10 mouse cellular contexts compared by ENCODE assay signal in genomic region chr7:78989751-78990206, GRCm38 (mm10).
DNase-seq lines count a peak whose midpoint lies in the region; ATAC-seq lines count a peak whose summit lies in the region.
"Had no signal": no experiment of that assay in that cellular context is flagged by ENCODE, and none has a peak within 500 bp of the region (broad histone marks: within the 10 kb centered on the region; RNA-seq: fewer than 3 reads in every experiment).

No protein-coding gene starts in this region.

- no peaks in the 10 kb centered on the region for H3K9me3 ChIP-seq in heart, embryonic 16.5 days (replicated peaks; ENCODE audit: control insufficient read depth, low read length)
- no peaks in the 10 kb centered on the region for H3K9me3 ChIP-seq in embryonic facial prominence, embryonic 12.5 days
- H3K9me3 ChIP-seq in hindbrain, embryonic 16.5 days (ENCODE audit: control insufficient read depth, low read length), result no peaks in the 10 kb centered on the region
- no peaks in the 10 kb centered on the region for H3K9me3 ChIP-seq in midbrain, embryonic 16.5 days (replicated peaks; ENCODE audit: control insufficient read depth, low read length, poor library complexity, severe bottlenecking)

- no peaks in the 10 kb centered on the region for H3K36me3 ChIP-seq in heart, embryonic 16.5 days (ENCODE audit: control insufficient read depth, insufficient read depth)
- H3K36me3 ChIP-seq in embryonic facial prominence, embryonic 12.5 days, result no peaks in the 10 kb centered on the region
- no peaks in the 10 kb centered on the region for H3K36me3 ChIP-seq in hindbrain, embryonic 16.5 days (ENCODE audit: control insufficient read depth, insufficient read depth, low read length)
- no peaks in the 10 kb centered on the region for H3K36me3 ChIP-seq in midbrain, embryonic 16.5 days (ENCODE audit: control insufficient read depth, insufficient read depth, low read length)

- intact Hi-C loops in heart, postnatal 14 days (cut with DNase I), result no loop called here

- 45% methylated on average over 5 of the region's 5 CpGs for whole genome bisulfite sequencing in heart, embryonic 16.5 days
- 42% methylated on average over 4 of the region's 5 CpGs for WGBS in embryonic facial prominence, embryonic 12.5 days
- 37% methylated on average over 5 of the region's 5 CpGs for WGBS in hindbrain, embryonic 16.5 days
- 27% methylated on average over 5 of the region's 5 CpGs for WGBS in midbrain, embryonic 16.5 days

- H3K9ac ChIP-seq in heart, embryonic 16.5 days (ENCODE audit: low read length), result peak overlapping the region; percentile 66
- H3K9ac ChIP-seq in embryonic facial prominence, embryonic 12.5 days, result peak overlapping the region; percentile 36; the same call in 1 of the 2 replicates
- H3K9ac ChIP-seq in hindbrain, embryonic 16.5 days (ENCODE audit: low read depth, low read length), result peak overlapping the region; percentile 67
- H3K9ac ChIP-seq in midbrain, embryonic 16.5 days (ENCODE audit: low read depth, low read length), result peak overlapping the region; percentile 63; the same call in 1 of the 2 replicates
- H3K9ac ChIP-seq: liver, embryonic 14.5 days had no signal

- H3K27me3 ChIP-seq in heart, embryonic 16.5 days (ENCODE audit: control insufficient read depth, insufficient read depth, low read length), result peaks cover 12% of the 10 kb centered on the region
- no peaks in the 10 kb centered on the region for H3K27me3 ChIP-seq in embryonic facial prominence, embryonic 12.5 days
- H3K27me3 ChIP-seq in hindbrain, embryonic 16.5 days (replicated peaks; ENCODE audit: control insufficient read depth, insufficient read depth, low read length), result no peaks in the 10 kb centered on the region; the same call in 1 of the 2 replicates
- H3K27me3 ChIP-seq in midbrain, embryonic 16.5 days (ENCODE audit: control insufficient read depth, insufficient read depth, low read depth, low read length), result no peaks in the 10 kb centered on the region

- H3K27ac ChIP-seq in heart, embryonic 16.5 days (ENCODE audit: low read length), result no peak overlapping the region
- 0 out of 2 replicates have a peak overlapping the region, but pooled peaks have one; percentile 46 for H3K27ac ChIP-seq in embryonic facial prominence, embryonic 12.5 days
- H3K27ac ChIP-seq in hindbrain, embryonic 16.5 days (ENCODE audit: low read depth, low read length), result no peak overlapping the region
- no peak overlapping the region for H3K27ac ChIP-seq in midbrain, embryonic 16.5 days (ENCODE audit: low read length)
- H3K27ac ChIP-seq: liver, embryonic 14.5 days had no signal

- H3K4me1 ChIP-seq in heart, embryonic 16.5 days (ENCODE audit: control insufficient read depth, insufficient read depth, low read length), result peaks cover 7% of the 10 kb centered on the region; the same call in 1 of the 2 replicates
- H3K4me1 ChIP-seq in embryonic facial prominence, embryonic 12.5 days, result peaks cover 4% of the 10 kb centered on the region; the same call in 1 of the 2 replicates
- peaks cover 10% of the 10 kb centered on the region for H3K4me1 ChIP-seq in hindbrain, embryonic 16.5 days (ENCODE audit: control insufficient read depth, insufficient read depth, low read depth, low read length)
- peaks cover 3% of the 10 kb centered on the region; the same call in 1 of the 2 replicates for H3K4me1 ChIP-seq in midbrain, embryonic 16.5 days (ENCODE audit: control insufficient read depth, insufficient read depth, low read length)

- H3K4me3 ChIP-seq in heart, embryonic 16.5 days (ENCODE audit: low read length), result peak overlapping the region; percentile 50
- H3K4me3 ChIP-seq in embryonic facial prominence, embryonic 12.5 days, result peak overlapping the region; percentile 34
- H3K4me3 ChIP-seq in hindbrain, embryonic 16.5 days (ENCODE audit: low read length), result peak overlapping the region; percentile 52
- H3K4me3 ChIP-seq in midbrain, embryonic 16.5 days (ENCODE audit: low read depth, low read length), result peak overlapping the region; percentile 49

- ATAC-seq in heart, embryonic 16.5 days (replicated peaks; ENCODE audit: extremely low read depth, insufficient read depth, low FRiP score), result 0 out of 2 replicates have a peak, but pooled peaks have one; percentile 14
- peak; percentile 50 for ATAC-seq in embryonic facial prominence, embryonic 12.5 days (ENCODE audit: insufficient number of reproducible peaks, insufficient read depth, low FRiP score, low TSS enrichment)
- ATAC-seq in hindbrain, embryonic 16.5 days, result peak; percentile 80
- peak; percentile 86 for ATAC-seq in midbrain, embryonic 16.5 days

- peak overlapping the region; percentile 81 for H3K4me2 ChIP-seq in heart, embryonic 16.5 days (ENCODE audit: low read depth, low read length)
- peak overlapping the region; percentile 60 for H3K4me2 ChIP-seq in embryonic facial prominence, embryonic 12.5 days (replicated peaks)
- H3K4me2 ChIP-seq in hindbrain, embryonic 16.5 days (ENCODE audit: low read length), result peak overlapping the region; percentile 96
- H3K4me2 ChIP-seq in midbrain, embryonic 16.5 days (ENCODE audit: low read length), result peak overlapping the region; percentile 87

- no peak for DNase-seq in heart, postnatal 14 days
- DNase-seq in urinary bladder, adult 2 months (ENCODE audit: low spot score), result no peak
- no peak for DNase-seq in cerebellum, adult 11 months
- DNase-seq in cerebellum, postnatal 4 days (ENCODE audit: low spot score in 2 of 2), result no peak
- DNase-seq: thymus, postnatal 25 days had no signal

Comparison
In these comparisons a context has a peak if more than half of its experiments do, and no peak if none do; other contexts are left out.
1. ATAC-seq: peak in every context shown above with its lines; median percentile 86 in midbrain, embryonic 16.5 days; 80 in hindbrain, embryonic 16.5 days; 50 in embryonic facial prominence, embryonic 12.5 days; 14 in heart, embryonic 16.5 days.